Mouse (Mus musculus) kidney, embryonic 16.5 days (tissue): ENCODE measurements around the gene Synpo2l. TPM values are rescaled to one million over a fixed set of nuclear protein-coding genes. Genes with fewer than 3 reads are reported as not detected.
A peak's percentile ranks its signal among the peaks of the same experiment; 100 is the strongest.

Experiments used
- ATAC-seq: fragments of 200-750 bp; cut with Nextera tagmentation; 2 replicates; pipeline ENCODE4 v1.8.0; 2017; ENCODE audit warnings: moderate TSS enrichment; ENCODE audit not compliant: low FRiP score, low TSS enrichment
- H3K27ac ChIP-seq: fragments of 300-500 bp; sonication (generic); 2 replicates; pipeline ENCODE4 v1.5.1; 2014; ENCODE audit warnings: low read length
- H3K27me3 ChIP-seq: fragments of 300-500 bp; sonication (generic); 2 replicates; pipeline ENCODE4 v1.6.1; 2014; ENCODE audit warnings: low read length, control low read depth, mixed read lengths; ENCODE audit not compliant: insufficient read depth
- H3K36me3 ChIP-seq: fragments of 300-500 bp; sonication (generic); 2 replicates; pipeline ENCODE4 v1.6.1; 2014; ENCODE audit warnings: low read length, control low read depth, mixed read lengths; ENCODE audit not compliant: insufficient read depth
- H3K4me1 ChIP-seq: fragments of 300-500 bp; sonication (generic); 2 replicates; pipeline ENCODE4 v1.6.1; 2014; ENCODE audit warnings: low read length, control low read depth, mixed read lengths; ENCODE audit not compliant: insufficient read depth
- H3K4me2 ChIP-seq: fragments of 300-500 bp; sonication (generic); replicated peaks from 2 replicates; pipeline ENCODE4 v1.6.1; 2014; ENCODE audit warnings: low read depth, low read length
- H3K4me3 ChIP-seq: fragments of 300-500 bp; sonication (generic); 2 replicates; pipeline ENCODE4 v1.5.1; 2014; ENCODE audit warnings: mild to moderate bottlenecking, low read length
- H3K9ac ChIP-seq: fragments of 300-500 bp; sonication (generic); replicated peaks from 2 replicates; pipeline ENCODE4 v1.6.1; 2014; ENCODE audit warnings: low read length
- H3K9me3 ChIP-seq: fragments of 300-500 bp; sonication (generic); 2 replicates; pipeline ENCODE4 v1.6.1; 2016; ENCODE audit warnings: low read length, control low read depth
- WGBS: fragments of 180-500 bp; shearing (Covaris S2); extraction: QIAGEN DNeasy Blood & Tissue Kit; methylation state at CpG from one replicate; pipeline ENCODE4 v1.1.7; 2014; 5-methylcytosine and 5-hydroxymethylcytosine counted together
- polyA plus RNA-seq: library from polyadenylated mRNA; unstranded; fragments of >200 nt; fragmentation: Nextera tagmentation; extraction: Ambion mirVana; gene quantifications from 2 replicates; pipeline ENCODE4 v1.2.1, GENCODE M21; 2015

The Synpo2l gene
- polyA plus RNA-seq, 1 experiment from 2014 or later = 1.2 TPM

DNA sequence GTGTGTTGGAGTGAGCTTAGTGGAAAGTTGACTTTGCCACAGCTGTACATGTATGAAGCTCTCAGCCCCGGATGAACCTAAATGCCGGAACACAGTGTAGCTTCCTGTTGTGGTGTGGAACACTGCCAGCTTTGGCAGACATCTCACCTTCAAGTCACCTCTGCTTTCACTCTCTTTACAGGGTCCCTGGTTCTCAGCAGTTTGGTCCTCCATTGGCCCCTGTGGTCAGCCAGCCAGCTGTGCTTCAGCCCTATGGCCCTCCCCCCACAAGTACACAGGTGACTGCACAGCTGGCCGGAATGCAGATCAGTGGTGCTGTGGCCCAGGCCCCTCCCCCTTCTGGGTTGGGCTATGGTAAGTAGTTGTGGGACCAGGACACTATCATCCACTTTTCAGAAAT lies 14.3 kb upstream of the Synpo2l start:
- no peak overlapping the region for H3K9ac ChIP-seq
- no peak overlapping the region for H3K4me2 ChIP-seq
- no peak overlapping the region for H3K4me3 ChIP-seq
- 48% methylated on average over 3 of the region's 3 CpGs for WGBS
- H3K36me3 ChIP-seq = peaks cover 96% of the 10 kb centered on the region
- ATAC-seq = no peak; the same call in 1 of the 2 replicates
- H3K9me3 ChIP-seq = no peaks in the 10 kb centered on the region
- no peaks in the 10 kb centered on the region for H3K4me1 ChIP-seq
- no peaks in the 10 kb centered on the region for H3K27me3 ChIP-seq
- H3K27ac ChIP-seq = no peak overlapping the region

GRCm38 (mm10) chr14:20681742-20682141 lies 13.6 kb upstream of the Synpo2l start:
- no peak overlapping the region for H3K9ac ChIP-seq
- H3K4me3 ChIP-seq = no peak overlapping the region
- H3K4me1 ChIP-seq = no peaks in the 10 kb centered on the region
- no peaks in the 10 kb centered on the region for H3K27me3 ChIP-seq
- H3K9me3 ChIP-seq = no peaks in the 10 kb centered on the region
- WGBS = 96% methylated on average over 2 of the region's 2 CpGs
- no peak for ATAC-seq
- no peak overlapping the region for H3K27ac ChIP-seq
- peaks cover 96% of the 10 kb centered on the region for H3K36me3 ChIP-seq
- no peak overlapping the region for H3K4me2 ChIP-seq

DNA sequence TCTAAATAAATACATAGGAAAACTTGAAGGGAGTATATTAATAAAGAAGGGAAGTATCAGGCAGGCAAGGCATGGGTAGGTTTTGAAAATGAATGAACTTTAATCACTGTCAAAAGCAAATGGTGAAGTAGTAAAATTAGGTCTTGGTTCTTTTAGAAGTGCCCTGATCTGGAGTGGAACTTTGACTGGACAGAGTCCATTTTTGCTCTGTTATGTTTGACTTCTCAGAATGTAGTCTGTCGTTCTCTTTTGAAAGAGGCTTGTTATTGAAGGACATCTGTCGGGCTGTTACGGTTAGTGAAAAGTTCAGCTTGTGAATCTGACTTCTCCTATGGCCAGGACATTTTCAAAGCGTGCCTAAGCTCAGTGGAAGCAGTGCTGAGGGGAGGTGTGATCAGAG lies 9.8 kb upstream of the Synpo2l start:
- WGBS = 97% methylated on average over 4 of the region's 4 CpGs
- ATAC-seq = no peak

DNA sequence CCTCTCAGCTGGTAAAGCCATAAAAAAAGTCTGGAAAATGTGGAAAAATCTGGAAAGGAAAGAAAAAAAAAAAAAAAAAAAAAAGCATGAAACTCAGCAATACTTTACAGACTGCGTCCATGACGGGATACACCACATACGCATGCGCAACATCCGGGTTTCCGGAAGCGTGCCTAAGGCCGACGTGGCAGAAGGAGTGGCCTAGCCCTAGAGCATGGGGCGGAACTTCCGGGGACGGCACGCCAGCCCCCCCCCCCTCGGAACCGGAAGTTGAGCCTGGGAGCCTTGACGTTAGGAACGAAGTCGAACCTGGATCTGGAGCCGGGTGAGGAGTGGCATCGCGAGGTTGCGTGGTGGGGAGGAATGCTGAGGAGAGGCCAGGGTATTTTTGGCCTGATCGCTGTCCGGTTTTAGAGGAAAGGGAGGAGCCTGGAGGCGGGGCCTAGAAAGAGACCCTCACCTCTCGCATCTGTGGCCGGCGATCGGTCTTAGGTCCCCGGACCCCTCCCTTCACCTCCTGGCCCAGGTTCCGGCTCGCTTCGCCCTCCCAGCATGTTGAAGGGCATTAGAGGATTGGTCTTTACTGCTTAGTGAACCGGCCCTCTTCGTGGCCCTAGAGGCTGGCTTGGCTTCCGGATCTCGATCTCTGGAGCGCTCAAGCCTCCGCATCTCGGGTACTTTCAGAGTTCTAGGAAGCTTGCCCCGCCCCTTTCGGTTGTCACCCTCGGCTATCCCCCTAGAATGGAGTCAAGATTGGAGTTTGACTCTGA lies 6.1 kb upstream of the Synpo2l start, which contains the start of gene Sec24c:
Sec24c (plus strand) TSS at position 245 of the 770 bp plus-strand sequence.
- peak within 1 kb of the TSS; percentile 87 for H3K4me3 ChIP-seq
- 2% methylated on average over 43 of the region's 43 CpGs for WGBS
- peak; percentile 96 for ATAC-seq

More for the DNA sequence above, 9.8 kb upstream of the Synpo2l start:
- H3K4me1 ChIP-seq = peaks cover 9% of the 10 kb centered on the region; the same call in 1 of the 2 replicates
- no peak overlapping the region for H3K27ac ChIP-seq
- H3K9me3 ChIP-seq = no peaks in the 10 kb centered on the region
- no peaks in the 10 kb centered on the region for H3K27me3 ChIP-seq
- no peak overlapping the region for H3K4me3 ChIP-seq
- no peak overlapping the region for H3K4me2 ChIP-seq
- H3K9ac ChIP-seq = no peak overlapping the region
- peaks cover 68% of the 10 kb centered on the region for H3K36me3 ChIP-seq

GRCm38 (mm10) chr14:20673735-20674063 lies 5.5 kb upstream of the Synpo2l start:
- ATAC-seq = peak; percentile 47
- H3K27me3 ChIP-seq = no peaks in the 10 kb centered on the region; the same call in 1 of the 2 replicates
- H3K4me2 ChIP-seq = peak overlapping the region; percentile 77
- peak overlapping the region; percentile 97 for H3K27ac ChIP-seq
- 11% methylated on average over 13 of the region's 13 CpGs for WGBS
- H3K4me1 ChIP-seq = peaks cover 9% of the 10 kb centered on the region; the same call in 1 of the 2 replicates
- peak overlapping the region; percentile 87 for H3K4me3 ChIP-seq
- no peaks in the 10 kb centered on the region for H3K9me3 ChIP-seq
- H3K36me3 ChIP-seq = peaks cover 28% of the 10 kb centered on the region
- peak overlapping the region; percentile 70 for H3K9ac ChIP-seq

More for the DNA sequence above, 6.1 kb upstream of the Synpo2l start, which contains the start of gene Sec24c:
- Histone ChIP-seq H3K27ac (peak within 1 kb of the TSS; percentile 97), H3K9me3 (no peaks in the 10 kb centered on the region), H3K36me3 (peaks cover 34% of the 10 kb centered on the region), H3K9ac (peak within 1 kb of the TSS; percentile 93), H3K4me2 (peak within 1 kb of the TSS; percentile 77), H3K27me3 (no peaks in the 10 kb centered on the region; the same call in 1 of the 2 replicates), H3K4me1 (peaks cover 9% of the 10 kb centered on the region; the same call in 1 of the 2 replicates)

GRCm38 (mm10) chr14:20672990-20673389 lies 4.8 kb upstream of the Synpo2l start:
- peaks cover 21% of the 10 kb centered on the region for H3K36me3 ChIP-seq
- H3K9ac ChIP-seq = no peak overlapping the region
- 0 out of 2 replicates have a peak overlapping the region, but pooled peaks have one; percentile 77 for H3K4me2 ChIP-seq
- no peak overlapping the region for H3K27ac ChIP-seq
- 89% methylated on average over 2 of the region's 2 CpGs for WGBS
- H3K4me3 ChIP-seq = no peak overlapping the region
- peaks cover 9% of the 10 kb centered on the region; the same call in 1 of the 2 replicates for H3K4me1 ChIP-seq
- ATAC-seq = no peak
- H3K9me3 ChIP-seq = no peaks in the 10 kb centered on the region
- H3K27me3 ChIP-seq = no peaks in the 10 kb centered on the region; the same call in 1 of the 2 replicates

GRCm38 (mm10) chr14:20667469-20667868 lies 685 bp downstream of the Synpo2l start:
- WGBS = 67% methylated on average over 1 of the region's 1 CpGs
- Histone ChIP-seq H3K4me1 (0 out of 2 replicates have a peak, but pooled peaks cover 4% of the 10 kb centered on the region), H3K36me3 (no peaks in the 10 kb centered on the region), H3K4me2 (no peak overlapping the region), H3K9me3 (no peaks in the 10 kb centered on the region), H3K27ac (no peak overlapping the region), H3K4me3 (no peak overlapping the region), H3K27me3 (no peaks in the 10 kb centered on the region; the same call in 1 of the 2 replicates), H3K9ac (no peak overlapping the region)
- ATAC-seq = no peak

DNA sequence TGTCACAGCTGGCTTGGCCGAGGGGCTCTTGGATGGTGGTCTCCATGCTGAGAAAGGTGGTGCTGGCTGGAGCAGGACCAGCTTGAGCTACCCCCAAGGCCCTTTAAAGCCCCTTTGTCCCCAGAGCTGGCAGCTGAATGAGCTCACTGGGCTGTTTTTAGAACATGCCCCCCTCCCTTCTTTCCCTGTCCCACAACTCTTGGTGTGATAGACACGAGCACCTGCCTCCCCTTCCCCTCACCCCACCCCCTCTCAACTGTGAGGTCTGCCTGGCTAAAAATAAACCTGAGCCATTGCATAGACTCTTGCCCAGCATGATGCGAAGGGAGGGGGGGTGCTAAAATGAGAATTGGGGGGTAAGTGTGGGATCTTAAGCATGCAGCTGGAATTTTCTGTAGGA lies 3.7 kb downstream of the Synpo2l start:
- peaks cover 13% of the 10 kb centered on the region for H3K4me1 ChIP-seq
- H3K36me3 ChIP-seq = no peaks in the 10 kb centered on the region
- no peak for ATAC-seq
- H3K27me3 ChIP-seq = no peaks in the 10 kb centered on the region; the same call in 1 of the 2 replicates
- H3K9ac ChIP-seq = no peak overlapping the region
- H3K9me3 ChIP-seq = no peaks in the 10 kb centered on the region
- H3K27ac ChIP-seq = no peak overlapping the region
- H3K4me2 ChIP-seq = no peak overlapping the region
- WGBS = 54% methylated on average over 3 of the region's 3 CpGs
- no peak overlapping the region for H3K4me3 ChIP-seq

GRCm38 (mm10) chr14:20663601-20664000 lies 4.6 kb downstream of the Synpo2l start:
- peaks cover 13% of the 10 kb centered on the region for H3K4me1 ChIP-seq
- 62% methylated on average over 2 of the region's 2 CpGs for WGBS
- no peak overlapping the region for H3K9ac ChIP-seq
- no peak for ATAC-seq
- H3K4me2 ChIP-seq = no peak overlapping the region
- H3K27me3 ChIP-seq = no peaks in the 10 kb centered on the region; the same call in 1 of the 2 replicates
- H3K9me3 ChIP-seq = no peaks in the 10 kb centered on the region
- no peak overlapping the region for H3K4me3 ChIP-seq
- no peak overlapping the region for H3K27ac ChIP-seq
- no peaks in the 10 kb centered on the region for H3K36me3 ChIP-seq

DNA sequence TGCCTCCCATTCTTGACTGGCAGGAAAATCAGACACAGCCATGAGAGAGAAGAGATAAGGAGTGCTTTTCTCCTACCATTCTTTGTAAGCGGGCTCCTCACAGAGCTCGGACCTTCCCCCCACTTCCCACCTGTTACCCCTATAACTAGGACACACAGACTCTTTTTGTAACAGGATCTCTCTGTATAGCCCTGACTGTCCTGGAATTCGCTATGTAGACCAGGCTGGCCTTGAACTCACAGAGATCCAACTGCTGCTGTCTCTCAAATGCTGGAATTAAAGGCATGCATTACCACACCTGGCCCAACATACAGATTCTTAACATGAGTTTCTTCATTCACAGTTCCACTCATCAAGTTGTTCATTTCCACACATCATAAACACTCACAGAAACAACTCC lies 5.4 kb downstream of the Synpo2l start:
- Histone ChIP-seq H3K4me1 (peaks cover 13% of the 10 kb centered on the region), H3K9me3 (no peaks in the 10 kb centered on the region), H3K4me3 (no peak overlapping the region), H3K4me2 (no peak overlapping the region), H3K36me3 (no peaks in the 10 kb centered on the region), H3K9ac (no peak overlapping the region), H3K27ac (no peak overlapping the region), H3K27me3 (no peaks in the 10 kb centered on the region)
- WGBS = 92% methylated on average over 3 of the region's 3 CpGs
- ATAC-seq = no peak
